Mouse (Mus musculus) limb, embryonic 14.5 days (tissue): Measurements from ENCODE around the gene Rsph9. TPM values are rescaled to one million over a fixed set of nuclear protein-coding genes. Genes with fewer than 3 reads are reported as not detected.

ENCODE experiments used
- ATAC-seq: fragments of 200-750 bp; cut with Nextera tagmentation; 2 replicates; pipeline ENCODE4 v1.8.0; 2017; ENCODE audit warnings: low read depth, moderate number of reproducible peaks, moderate TSS enrichment; ENCODE audit not compliant: low FRiP score
- DNase-seq: peaks from one replicate; pipeline ENCODE4 v3.0.0-alpha.2; 2015; ENCODE audit warnings: low spot score
- H3K27ac ChIP-seq: fragments of 300-500 bp; sonication (generic); replicated peaks from 2 replicates; pipeline ENCODE4 v1.5.1; 2014; ENCODE audit warnings: low read depth, mild to moderate bottlenecking, low read length, moderate library complexity, mixed read lengths
- H3K27me3 ChIP-seq: fragments of 300-500 bp; sonication (generic); 2 replicates; pipeline ENCODE4 v1.6.1; 2014; ENCODE audit warnings: low read length, mixed read lengths; ENCODE audit not compliant: control insufficient read depth, insufficient read depth
- H3K36me3 ChIP-seq: fragments of 300-500 bp; sonication (generic); 2 replicates; pipeline ENCODE4 v1.6.1; 2014; ENCODE audit warnings: mild to moderate bottlenecking, low read length, moderate library complexity, mixed read lengths; ENCODE audit not compliant: control insufficient read depth, insufficient read depth
- H3K4me1 ChIP-seq: fragments of 300-500 bp; sonication (generic); 2 replicates; pipeline ENCODE4 v1.6.1; 2014; ENCODE audit warnings: antibody characterized with exemption, low read length, mixed read lengths; ENCODE audit not compliant: control insufficient read depth, insufficient read depth
- H3K4me2 ChIP-seq: fragments of 300-500 bp; sonication (generic); replicated peaks from 2 replicates; pipeline ENCODE4 v1.6.1; 2014; ENCODE audit warnings: low read depth, mild to moderate bottlenecking, low read length, moderate library complexity; ENCODE audit not compliant: severe bottlenecking
- H3K4me3 ChIP-seq: fragments of 300-500 bp; sonication (generic); replicated peaks from 2 replicates; pipeline ENCODE4 v1.5.1; 2014; ENCODE audit warnings: low read length
- H3K9ac ChIP-seq: fragments of 300-500 bp; sonication (generic); 2 replicates; pipeline ENCODE4 v1.6.1; 2014; ENCODE audit warnings: mild to moderate bottlenecking, low read depth, low read length, moderate library complexity; ENCODE audit not compliant: severe bottlenecking
- H3K9me3 ChIP-seq: fragments of 300-500 bp; sonication (generic); 2 replicates; pipeline ENCODE4 v1.6.1; 2016; ENCODE audit warnings: low read length; ENCODE audit not compliant: control insufficient read depth
- POLR2A ChIP-seq: fragments of 200-500 bp; IDR thresholded peaks from 2 replicates; pipeline ENCODE4 v1.8.0; 2012; ENCODE audit warnings: inconsistent platforms, mild to moderate bottlenecking, moderate library complexity, borderline replicate concordance; ENCODE audit not compliant: insufficient read depth, insufficient read length; ENCODE audit errors: extremely low read depth
- WGBS: fragments of 180-500 bp; shearing (Covaris S2); extraction: QIAGEN DNeasy Blood & Tissue Kit; methylation state at CpG from one replicate; pipeline ENCODE4 v1.1.7; 2014; 5-methylcytosine and 5-hydroxymethylcytosine counted together
- polyA plus RNA-seq, 2 experiments: library from polyadenylated mRNA; depleted of rRNA in 1 of 2; stranded (reverse) in 1 of 2; unstranded in 1 of 2; fragments of >200 nt; fragmentation: Nextera tagmentation in 1 of 2; extraction: Ambion mirVana in 1 of 2; gene quantifications; 2 replicates each; pipeline versions ENCODE4 v1.2.1 to v1.2.3; 2012 to 2014

The Rsph9 gene
- 10.1 and 13.2 TPM in 2 replicates for polyA plus RNA-seq (2012; rRNA removed)
- polyA plus RNA-seq (2014; fragmentation: Nextera tagmentation; extraction: Ambion mirVana): 11.8 and 15.0 TPM in 2 replicates

GRCm38 (mm10) chr17:46143578-46144423, at the start of gene Rsph9:
Rsph9 (minus strand) TSS chr17:46144216.
- Histone ChIP-seq H3K4me3 (peak within 1 kb of the TSS; percentile 47), H3K27me3 (no peaks in the 10 kb centered on the region), H3K9ac (peak within 1 kb of the TSS; percentile 36), H3K9me3 (no peaks in the 10 kb centered on the region), H3K27ac (no peak within 1 kb of the TSS), H3K4me2 (peak within 1 kb of the TSS; percentile 72), H3K36me3 (peaks cover 33% of the 10 kb centered on the region), H3K4me1 (0 out of 2 replicates have a peak, but pooled peaks cover 6% of the 10 kb centered on the region)
- DNase-seq (peak; percentile 89), ATAC-seq (peak; percentile 94)
- no peak for TF ChIP-seq POLR2A
- WGBS: 7% methylated on average over 37 of the region's 37 CpGs

GRCm38 (mm10) chr17:46188829-46189228, 44.8 kb upstream of the Rsph9 start:
- no peak for TF ChIP-seq POLR2A
- H3K9ac ChIP-seq: no peak overlapping the region
- H3K36me3 ChIP-seq: peaks cover 86% of the 10 kb centered on the region
- no peaks in the 10 kb centered on the region for H3K27me3 ChIP-seq
- DNase-seq (no peak), ATAC-seq (no peak)
- WGBS: 98% methylated on average over 2 of the region's 2 CpGs
- no peak overlapping the region for H3K4me2 ChIP-seq
- H3K4me3 ChIP-seq: no peak overlapping the region
- H3K4me1 ChIP-seq: no peaks in the 10 kb centered on the region
- H3K9me3 ChIP-seq: no peaks in the 10 kb centered on the region
- H3K27ac ChIP-seq: no peak overlapping the region

- Histone ChIP-seq H3K4me1 (no peaks in the 10 kb centered on the region), H3K36me3 (peaks cover 92% of the 10 kb centered on the region), H3K27me3 (no peaks in the 10 kb centered on the region), H3K9me3 (no peaks in the 10 kb centered on the region), H3K27ac (no peak overlapping the region), H3K4me3 (no peak overlapping the region), H3K9ac (no peak overlapping the region), H3K4me2 (no peak overlapping the region)
- WGBS: 90% methylated on average over 4 of the region's 4 CpGs
- ATAC-seq: no peak
- TF ChIP-seq POLR2A: no peak
- DNase-seq: no peak
Observed at GRCm38 (mm10) chr17:46182273-46182672, 38.3 kb upstream of the Rsph9 start.

- no peaks in the 10 kb centered on the region for H3K27me3 ChIP-seq
- no peak overlapping the region for H3K4me2 ChIP-seq
- ATAC-seq (peak; percentile 14; the same call in 1 of the 2 replicates), DNase-seq (no peak)
- 73% methylated on average over 3 of the region's 3 CpGs for WGBS
- H3K9me3 ChIP-seq: no peaks in the 10 kb centered on the region
- H3K4me3 ChIP-seq: no peak overlapping the region
- no peak overlapping the region for H3K9ac ChIP-seq
- H3K4me1 ChIP-seq: no peaks in the 10 kb centered on the region
- TF ChIP-seq POLR2A: no peak
- no peak overlapping the region for H3K27ac ChIP-seq
- peaks cover 82% of the 10 kb centered on the region for H3K36me3 ChIP-seq
Observed at GRCm38 (mm10) chr17:46170538-46170937, 26.5 kb upstream of the Rsph9 start.

- TF ChIP-seq POLR2A: no peak
- Histone ChIP-seq H3K27me3 (no peaks in the 10 kb centered on the region), H3K4me3 (no peak overlapping the region), H3K27ac (no peak overlapping the region), H3K36me3 (peaks cover 90% of the 10 kb centered on the region), H3K9me3 (no peaks in the 10 kb centered on the region), H3K9ac (no peak overlapping the region), H3K4me1 (no peaks in the 10 kb centered on the region), H3K4me2 (no peak overlapping the region)
- DNase-seq (no peak), ATAC-seq (no peak)
- WGBS: 97% methylated on average over 5 of the region's 5 CpGs
Observed at GRCm38 (mm10) chr17:46168768-46169167, 24.8 kb upstream of the Rsph9 start.
